Mouse (Mus musculus): ENCODE data around the gene Aplnr. TPM values are rescaled to one million over a fixed set of nuclear protein-coding genes. Genes with fewer than 3 reads are reported as not detected.

Aplnr gene
- total RNA-seq, 2 experiments from 2014 or later, result 0.42 to 1.0 TPM

GRCm38 (mm10) chr2:85144908-85145307 lies 8.9 kb downstream of the Aplnr start:
- Histone ChIP-seq H3K4me3 (no peak overlapping the region), H3K27ac (no peak overlapping the region)
- no peak for TF ChIP-seq CTCF (conservative IDR thresholded peaks at IDR 0.05)
- no peak for DNase-seq (ENCODE audit: low spot score in 2 of 2)

GRCm38 (mm10) chr2:85145346-85145745 lies 9.3 kb downstream of the Aplnr start:
- no peak overlapping the region for H3K27ac ChIP-seq
- DNase-seq (ENCODE audit: low spot score in 2 of 2), result no peak
- H3K4me3 ChIP-seq, result no peak overlapping the region
- TF ChIP-seq CTCF (conservative IDR thresholded peaks at IDR 0.05), result no peak

GRCm38 (mm10) chr2:85147481-85147880 lies 11.5 kb downstream of the Aplnr start:
- TF ChIP-seq CTCF (conservative IDR thresholded peaks at IDR 0.05), result no peak
- no peak overlapping the region for H3K4me3 ChIP-seq
- no peak for DNase-seq (ENCODE audit: low spot score in 2 of 2)
- H3K27ac ChIP-seq, result no peak overlapping the region

GRCm38 (mm10) chr2:85150373-85150772 lies 14.3 kb downstream of the Aplnr start:
- H3K27ac ChIP-seq, result no peak overlapping the region

GRCm38 (mm10) chr2:85151233-85151632 lies 15.2 kb downstream of the Aplnr start:
- DNase-seq (ENCODE audit: low spot score in 2 of 2), result no peak
- Histone ChIP-seq H3K27ac (no peak overlapping the region), H3K4me3 (no peak overlapping the region)
- no peak for TF ChIP-seq CTCF (conservative IDR thresholded peaks at IDR 0.05)

More at GRCm38 (mm10) chr2:85150373-85150772, 14.3 kb downstream of the Aplnr start:
- H3K4me3 ChIP-seq, result no peak overlapping the region
- no peak for TF ChIP-seq CTCF (conservative IDR thresholded peaks at IDR 0.05)
- no peak for DNase-seq (ENCODE audit: low spot score in 2 of 2)

GRCm38 (mm10) chr2:85155334-85155733 lies 19.3 kb downstream of the Aplnr start:
- no peak for DNase-seq (ENCODE audit: low spot score in 2 of 2)
- no peak overlapping the region for H3K4me3 ChIP-seq
- TF ChIP-seq CTCF (conservative IDR thresholded peaks at IDR 0.05), result no peak

GRCm38 (mm10) chr2:85156136-85156535 lies 20.1 kb downstream of the Aplnr start:
- no peak overlapping the region for H3K27ac ChIP-seq
- TF ChIP-seq CTCF (conservative IDR thresholded peaks at IDR 0.05), result no peak
- DNase-seq (ENCODE audit: low spot score in 2 of 2), result no peak
- no peak overlapping the region for H3K4me3 ChIP-seq

More at GRCm38 (mm10) chr2:85155334-85155733, 19.3 kb downstream of the Aplnr start:
- H3K27ac ChIP-seq, result no peak overlapping the region

- no peak for TF ChIP-seq CTCF (conservative IDR thresholded peaks at IDR 0.05)
- Histone ChIP-seq H3K4me3 (no peak overlapping the region), H3K27ac (no peak overlapping the region)
- no peak for DNase-seq (ENCODE audit: low spot score in 2 of 2)
Observed at GRCm38 (mm10) chr2:85157382-85157781, 21.4 kb downstream of the Aplnr start.

- Histone ChIP-seq H3K27ac (no peak overlapping the region), H3K4me3 (no peak overlapping the region)
- DNase-seq (ENCODE audit: low spot score in 2 of 2), result no peak
- no peak for TF ChIP-seq CTCF (conservative IDR thresholded peaks at IDR 0.05)
Observed at GRCm38 (mm10) chr2:85160901-85161637, 25.0 kb downstream of the Aplnr start.

GRCm38 (mm10) chr2:85161638-85162093 lies 25.6 kb downstream of the Aplnr start:
- TF ChIP-seq CTCF (conservative IDR thresholded peaks at IDR 0.05), result no peak
- Histone ChIP-seq H3K4me3 (no peak overlapping the region), H3K27ac (no peak overlapping the region)
- DNase-seq (ENCODE audit: low spot score in 2 of 2), result no peak

GRCm38 (mm10) chr2:85163311-85164047 lies 27.5 kb downstream of the Aplnr start:
- TF ChIP-seq CTCF (conservative IDR thresholded peaks at IDR 0.05), result no peak
- no peak for DNase-seq (ENCODE audit: low spot score in 2 of 2)
- H3K27ac ChIP-seq, result no peak overlapping the region
- no peak overlapping the region for H3K4me3 ChIP-seq

- no peak for DNase-seq (ENCODE audit: low spot score in 2 of 2)
- Histone ChIP-seq H3K4me3 (no peak overlapping the region), H3K27ac (no peak overlapping the region)
- TF ChIP-seq CTCF (conservative IDR thresholded peaks at IDR 0.05), result no peak
Observed at GRCm38 (mm10) chr2:85167624-85168023, 31.6 kb downstream of the Aplnr start.

GRCm38 (mm10) chr2:85168327-85168726 lies 32.3 kb downstream of the Aplnr start:
- no peak for TF ChIP-seq CTCF (conservative IDR thresholded peaks at IDR 0.05)
- Histone ChIP-seq H3K4me3 (no peak overlapping the region), H3K27ac (no peak overlapping the region)
- no peak for DNase-seq (ENCODE audit: low spot score in 2 of 2)

Data from layer of hippocampus, adult 2 months (tissue).